Mouse (Mus musculus): ENCODE data around the gene Auts2. TPM values are rescaled to one million over a fixed set of nuclear protein-coding genes. Genes with fewer than 3 reads are reported as not detected.

Gene Auts2
- polyA plus RNA-seq, 1 experiment from 2014 or later = 24.7 TPM

GRCm38 (mm10) chr5:132131948-132132347 is 411.2 kb downstream of the Auts2 start:
- Histone ChIP-seq H3K4me1 (peaks cover 24% of the 10 kb centered on the region), H3K27me3 (ENCODE audit: insufficient read depth, poor library complexity, severe bottlenecking) (no peaks in the 10 kb centered on the region), H3K27ac (no peak overlapping the region), H3K36me3 (no peaks in the 10 kb centered on the region), H3K9me3 (no peaks in the 10 kb centered on the region), H3K4me3 (no peak overlapping the region)
- DNase-seq (ENCODE audit: low spot score) = no peak
- 64% methylated on average over 3 of the region's 3 CpGs for WGBS

- Histone ChIP-seq H3K27me3 (ENCODE audit: insufficient read depth, poor library complexity, severe bottlenecking) (no peaks in the 10 kb centered on the region), H3K4me3 (no peak overlapping the region), H3K4me1 (peaks cover 15% of the 10 kb centered on the region), H3K36me3 (no peaks in the 10 kb centered on the region), H3K27ac (no peak overlapping the region), H3K9me3 (no peaks in the 10 kb centered on the region)
- WGBS = 64% methylated on average over 4 of the region's 4 CpGs
- no peak for DNase-seq (ENCODE audit: low spot score)
Observed at GRCm38 (mm10) chr5:132130577-132130976, 412.6 kb downstream of the Auts2 start.

GRCm38 (mm10) chr5:132126626-132127025 is 416.5 kb downstream of the Auts2 start:
- Histone ChIP-seq H3K9me3 (no peaks in the 10 kb centered on the region), H3K36me3 (no peaks in the 10 kb centered on the region), H3K27ac (no peak overlapping the region), H3K4me1 (peaks cover 9% of the 10 kb centered on the region), H3K27me3 (ENCODE audit: insufficient read depth, poor library complexity, severe bottlenecking) (no peaks in the 10 kb centered on the region), H3K4me3 (no peak overlapping the region)
- whole genome bisulfite sequencing = 87% methylated on average over 12 of the region's 12 CpGs
- DNase-seq (ENCODE audit: low spot score) = no peak

DNA sequence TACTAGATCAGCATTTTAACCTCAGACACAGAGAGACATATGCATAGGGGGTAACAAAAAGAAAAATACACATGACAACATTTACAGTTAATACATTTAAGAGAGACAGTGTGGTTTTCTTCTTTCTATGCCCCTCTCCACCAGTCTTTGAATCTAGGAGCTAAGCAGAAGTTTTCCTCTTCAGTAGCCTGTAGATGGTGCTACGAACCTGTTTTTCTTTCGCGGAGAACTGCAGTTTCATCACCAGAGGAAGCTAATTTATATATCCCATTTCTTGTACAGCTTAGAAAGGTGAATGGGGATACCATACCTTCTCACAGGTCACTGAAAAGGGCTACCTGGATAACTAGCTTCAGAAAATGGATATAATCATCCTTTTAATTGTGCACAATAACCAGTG is 427.5 kb downstream of the Auts2 start:
- H3K4me3 ChIP-seq = no peak overlapping the region
- H3K9me3 ChIP-seq = no peaks in the 10 kb centered on the region
- no peaks in the 10 kb centered on the region for H3K4me1 ChIP-seq
- H3K27me3 ChIP-seq (ENCODE audit: insufficient read depth, poor library complexity, severe bottlenecking) = no peaks in the 10 kb centered on the region
- no peak overlapping the region for H3K27ac ChIP-seq
- no peak for DNase-seq (ENCODE audit: low spot score)
- H3K36me3 ChIP-seq = no peaks in the 10 kb centered on the region
- WGBS = 64% methylated on average over 3 of the region's 3 CpGs

- H3K27me3 ChIP-seq (ENCODE audit: insufficient read depth, poor library complexity, severe bottlenecking) = no peaks in the 10 kb centered on the region
- H3K4me1 ChIP-seq = no peaks in the 10 kb centered on the region
- H3K36me3 ChIP-seq = no peaks in the 10 kb centered on the region
- H3K27ac ChIP-seq = no peak overlapping the region
- 70% methylated on average over 8 of the region's 8 CpGs for WGBS
- H3K4me3 ChIP-seq = no peak overlapping the region
- H3K9me3 ChIP-seq = no peaks in the 10 kb centered on the region
- no peak for DNase-seq (ENCODE audit: low spot score)
Observed at GRCm38 (mm10) chr5:132114561-132115301, 428.4 kb downstream of the Auts2 start.

DNA sequence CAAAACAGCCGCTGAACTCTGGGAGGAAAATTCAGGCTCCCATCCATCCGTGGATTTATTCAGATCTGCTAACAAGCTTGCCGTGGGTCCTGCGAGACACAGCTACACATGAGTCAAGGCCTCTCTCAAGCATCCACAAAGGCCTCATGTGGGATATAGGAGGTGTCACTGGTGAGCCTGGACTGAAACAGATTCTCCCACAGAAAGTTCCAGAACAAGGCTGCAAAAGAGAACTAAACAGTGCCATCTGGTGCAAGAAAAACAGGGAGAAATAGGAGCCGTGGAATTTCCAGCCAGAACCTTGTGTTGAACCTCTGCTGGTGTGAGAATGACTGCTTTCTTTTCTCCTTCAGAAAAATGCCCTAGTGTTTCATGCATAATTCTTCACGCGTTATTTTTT is 429.7 kb downstream of the Auts2 start:
- Histone ChIP-seq H3K27me3 (ENCODE audit: insufficient read depth, poor library complexity, severe bottlenecking) (no peaks in the 10 kb centered on the region), H3K36me3 (no peaks in the 10 kb centered on the region), H3K4me1 (no peaks in the 10 kb centered on the region), H3K9me3 (no peaks in the 10 kb centered on the region), H3K4me3 (no peak overlapping the region), H3K27ac (no peak overlapping the region)
- DNase-seq (ENCODE audit: low spot score) = no peak
- 79% methylated on average over 7 of the region's 7 CpGs for WGBS

DNA sequence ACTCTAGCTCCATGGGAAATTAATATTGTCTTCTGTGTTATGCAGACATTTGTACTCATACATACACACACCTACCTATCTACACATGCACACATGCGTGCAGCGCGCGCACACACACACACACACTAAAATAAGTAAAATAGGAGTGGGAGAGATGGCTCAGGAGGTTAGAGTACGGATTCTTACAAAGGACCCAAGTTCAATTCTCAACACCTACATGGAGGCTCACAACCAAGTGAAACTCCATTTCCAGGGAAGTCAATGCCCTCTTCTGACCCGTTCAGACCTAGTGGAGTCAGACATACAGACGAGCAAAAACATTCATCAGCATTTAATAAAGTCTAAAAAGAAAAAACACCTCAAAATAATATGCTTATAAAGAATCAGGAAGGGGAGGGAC is 430.5 kb downstream of the Auts2 start:
- DNase-seq (ENCODE audit: low spot score) = no peak
- 89% methylated on average over 7 of the region's 7 CpGs for WGBS
- no peaks in the 10 kb centered on the region for H3K9me3 ChIP-seq
- H3K4me3 ChIP-seq = no peak overlapping the region
- H3K27ac ChIP-seq = no peak overlapping the region
- H3K36me3 ChIP-seq = no peaks in the 10 kb centered on the region
- H3K4me1 ChIP-seq = no peaks in the 10 kb centered on the region
- H3K27me3 ChIP-seq (ENCODE audit: insufficient read depth, poor library complexity, severe bottlenecking) = no peaks in the 10 kb centered on the region

GRCm38 (mm10) chr5:132102426-132102825 is 440.7 kb downstream of the Auts2 start:
- H3K27ac ChIP-seq = no peak overlapping the region
- H3K4me1 ChIP-seq = peaks cover 9% of the 10 kb centered on the region
- 85% methylated on average over 4 of the region's 4 CpGs for WGBS

DNA sequence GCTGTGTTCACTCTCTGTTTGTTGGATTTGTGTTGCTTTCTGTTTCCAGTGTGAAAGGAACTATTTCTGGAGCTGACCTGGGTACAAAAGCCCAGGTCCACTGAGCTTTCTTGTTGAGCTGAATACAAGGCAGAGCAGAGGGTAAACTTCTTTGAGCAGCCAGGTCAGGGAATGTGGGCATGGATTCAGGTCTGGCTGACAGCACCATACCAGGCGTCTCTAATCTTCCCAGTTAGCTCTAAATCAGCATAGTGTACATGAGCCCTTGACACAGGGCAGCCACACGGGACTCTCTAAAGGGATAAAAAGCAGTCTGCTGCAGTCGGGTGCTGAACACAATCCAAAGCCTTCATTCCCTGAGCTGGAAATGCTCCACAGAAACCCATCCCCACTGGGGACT is 444.7 kb downstream of the Auts2 start:
- WGBS = 32% methylated on average over 3 of the region's 3 CpGs
- Histone ChIP-seq H3K9me3 (no peaks in the 10 kb centered on the region), H3K27me3 (ENCODE audit: insufficient read depth, poor library complexity, severe bottlenecking) (no peaks in the 10 kb centered on the region), H3K4me1 (peaks cover 9% of the 10 kb centered on the region), H3K27ac (no peak overlapping the region), H3K4me3 (no peak overlapping the region), H3K36me3 (no peaks in the 10 kb centered on the region)
- no peak for DNase-seq (ENCODE audit: low spot score)

More at GRCm38 (mm10) chr5:132102426-132102825, 440.7 kb downstream of the Auts2 start:
- Histone ChIP-seq H3K4me3 (no peak overlapping the region), H3K27me3 (ENCODE audit: insufficient read depth, poor library complexity, severe bottlenecking) (no peaks in the 10 kb centered on the region), H3K36me3 (no peaks in the 10 kb centered on the region), H3K9me3 (no peaks in the 10 kb centered on the region)
- no peak for DNase-seq (ENCODE audit: low spot score)

DNA sequence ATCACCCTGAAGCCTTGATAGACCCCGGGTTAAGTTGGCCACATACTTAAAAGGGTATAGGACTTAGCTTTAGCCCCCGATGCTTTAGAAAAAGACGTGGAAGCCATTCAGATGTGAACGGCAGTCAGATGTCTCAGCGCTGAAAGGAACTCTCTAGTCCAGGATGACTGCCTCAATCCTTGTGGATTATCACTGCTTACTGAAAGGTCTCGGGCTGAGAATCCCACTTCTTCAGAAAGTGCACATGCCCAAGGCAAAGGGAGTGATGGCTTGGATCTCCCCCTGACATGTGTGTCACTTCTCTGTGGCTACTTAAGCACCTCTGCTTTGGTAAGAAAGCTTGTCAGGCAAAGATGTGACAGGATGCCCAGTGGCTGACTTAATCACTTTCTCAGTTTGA is 450.4 kb downstream of the Auts2 start:
- DNase-seq (ENCODE audit: low spot score) = no peak
- Histone ChIP-seq H3K27me3 (ENCODE audit: insufficient read depth, poor library complexity, severe bottlenecking) (no peaks in the 10 kb centered on the region), H3K4me3 (no peak overlapping the region), H3K4me1 (peaks cover 7% of the 10 kb centered on the region; the same call in 1 of the 2 replicates), H3K36me3 (no peaks in the 10 kb centered on the region), H3K9me3 (no peaks in the 10 kb centered on the region), H3K27ac (no peak overlapping the region)
- 41% methylated on average over 6 of the region's 6 CpGs for WGBS

GRCm38 (mm10) chr5:132089496-132090250 is 453.5 kb downstream of the Auts2 start:
- WGBS = 83% methylated on average over 10 of the region's 10 CpGs
- no peaks in the 10 kb centered on the region for H3K36me3 ChIP-seq

GRCm38 (mm10) chr5:132088585-132088984 is 454.6 kb downstream of the Auts2 start:
- no peaks in the 10 kb centered on the region for H3K36me3 ChIP-seq
- no peak for DNase-seq (ENCODE audit: low spot score)
- 87% methylated on average over 3 of the region's 3 CpGs for WGBS
- peaks cover 7% of the 10 kb centered on the region; the same call in 1 of the 2 replicates for H3K4me1 ChIP-seq
- no peak overlapping the region for H3K4me3 ChIP-seq
- no peak overlapping the region for H3K27ac ChIP-seq
- H3K9me3 ChIP-seq = no peaks in the 10 kb centered on the region
- no peaks in the 10 kb centered on the region for H3K27me3 ChIP-seq (ENCODE audit: insufficient read depth, poor library complexity, severe bottlenecking)

More at GRCm38 (mm10) chr5:132089496-132090250, 453.5 kb downstream of the Auts2 start:
- Histone ChIP-seq H3K9me3 (no peaks in the 10 kb centered on the region), H3K4me1 (peaks cover 7% of the 10 kb centered on the region; the same call in 1 of the 2 replicates), H3K4me3 (no peak overlapping the region), H3K27ac (no peak overlapping the region), H3K27me3 (ENCODE audit: insufficient read depth, poor library complexity, severe bottlenecking) (no peaks in the 10 kb centered on the region)
- DNase-seq (ENCODE audit: low spot score) = no peak

DNA sequence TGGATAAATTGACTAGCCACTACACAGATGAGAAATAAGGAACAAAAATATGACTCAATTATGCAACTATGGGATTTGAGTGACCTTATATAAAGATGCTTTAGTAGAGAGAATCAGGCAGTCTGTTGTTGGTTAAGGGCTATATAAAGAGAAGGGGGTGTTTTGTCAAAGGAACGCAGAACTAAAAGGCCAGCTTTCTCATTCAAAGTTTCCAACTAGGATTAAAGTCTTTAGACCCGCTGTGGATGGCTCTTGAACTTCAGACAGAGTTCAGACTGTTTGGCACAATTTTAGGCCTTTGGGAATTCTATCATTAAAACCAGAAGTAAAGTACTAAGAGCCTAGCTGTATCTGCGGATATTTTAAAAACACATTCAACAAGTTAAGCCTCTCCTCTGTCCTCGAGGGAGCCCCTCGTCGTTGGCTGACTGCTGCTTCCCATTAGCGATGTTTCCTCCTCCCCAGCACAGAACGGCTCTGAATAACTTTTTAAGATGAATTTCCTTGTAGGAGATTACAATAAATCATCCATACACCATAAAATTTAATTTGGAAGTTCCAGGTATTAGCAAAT is 459.3 kb downstream of the Auts2 start:
- no peaks in the 10 kb centered on the region for H3K36me3 ChIP-seq
- no peak for DNase-seq (ENCODE audit: low spot score)
- H3K27me3 ChIP-seq (ENCODE audit: insufficient read depth, poor library complexity, severe bottlenecking) = no peaks in the 10 kb centered on the region
- no peaks in the 10 kb centered on the region for H3K4me1 ChIP-seq
- H3K9me3 ChIP-seq = no peaks in the 10 kb centered on the region
- WGBS = 65% methylated on average over 8 of the region's 8 CpGs
- H3K4me3 ChIP-seq = no peak overlapping the region
- no peak overlapping the region for H3K27ac ChIP-seq
